Mouse (Mus musculus) G1E (cell line): ENCODE measurements around the gene Bbs9. TPM values are rescaled to one million over a fixed set of nuclear protein-coding genes. Genes with fewer than 3 reads are reported as not detected.

ENCODE experiments used
- ATAC-seq: 2 replicates; pipeline ENCODE4 v1.8.0; 2016; ENCODE audit warnings: mild to moderate bottlenecking; ENCODE audit not compliant: insufficient number of reproducible peaks, poor library complexity, low FRiP score, severe bottlenecking; ENCODE audit errors: extremely low read depth
- DNase-seq: peaks from one replicate; pipeline ENCODE4 v3.0.0; 2012; ENCODE audit warnings: low spot score
- H3K27me3 ChIP-seq: 2 replicates; pipeline ENCODE4 v1.6.1; 2012; ENCODE audit warnings: mild to moderate bottlenecking, low read length, inconsistent platforms; ENCODE audit not compliant: insufficient read depth
- H3K36me3 ChIP-seq: replicated peaks from 2 replicates; pipeline ENCODE3; 2012; ENCODE audit warnings: mild to moderate bottlenecking, inconsistent platforms
- H3K4me1 ChIP-seq: 2 replicates; pipeline ENCODE4 v1.6.1; 2012; ENCODE audit warnings: low read depth, low read length, inconsistent platforms, mixed read lengths; ENCODE audit not compliant: insufficient read depth
- H3K4me3 ChIP-seq: 2 replicates; pipeline ENCODE4 v1.5.1; 2012; ENCODE audit warnings: low read depth, mild to moderate bottlenecking, inconsistent platforms, low read length, moderate library complexity, mixed read lengths
- H3K9me3 ChIP-seq: replicated peaks from 2 replicates; pipeline ENCODE4 v1.6.1; 2012; ENCODE audit warnings: inconsistent platforms
- CTCF ChIP-seq: IDR thresholded peaks from 2 replicates; pipeline ENCODE4 v1.5.1; 2012; ENCODE audit warnings: low read depth, low read length, inconsistent platforms, mixed read lengths
- GATA1 ChIP-seq: IDR thresholded peaks from 2 replicates; pipeline ENCODE4 v1.6.1; 2012; ENCODE audit warnings: borderline replicate concordance, low read length, inconsistent platforms, mixed read lengths
- GATA2 ChIP-seq: IDR thresholded peaks from 2 replicates; pipeline ENCODE4 v1.6.1; 2012; ENCODE audit warnings: low read depth, low read length, inconsistent platforms, borderline replicate concordance
- POLR2AphosphoS5 ChIP-seq: IDR thresholded peaks from 2 replicates; pipeline ENCODE4 v1.6.1; 2012; ENCODE audit warnings: low read depth, low read length, inconsistent platforms; ENCODE audit not compliant: insufficient replicate concordance
- TAL1 ChIP-seq: conservative IDR thresholded peaks from 2 replicates; pipeline ENCODE4 v1.6.1; 2012; ENCODE audit warnings: low read depth, low read length, inconsistent platforms, mixed read lengths
- polyA plus RNA-seq: library from polyadenylated mRNA; stranded (reverse); fragments of >175 nt; gene quantifications from 2 replicates; pipeline ENCODE4 v1.2.3, GENCODE M21; 2012
- total RNA-seq, 2 experiments: library from RNA; stranded (forward) in 1 of 2; stranded (reverse) in 1 of 2; fragments of 200-1000 nt in 1 of 2; fragments of >200 nt in 1 of 2; fragmentation: Nextera tagmentation in 1 of 2; gene quantifications; 2 replicates each; pipeline ENCODE4 v1.2.3; 2014 to 2017

Bbs9 gene
- total and polyA plus RNA-seq, 3 experiments = 3.3 to 26.9 (median 18.4) TPM

GRCm38 (mm10) chr9:22541130-22541529 lies 65.6 kb downstream of the Bbs9 start:
- Histone ChIP-seq H3K9me3 (no peaks in the 10 kb centered on the region), H3K36me3 (peaks cover 2% of the 10 kb centered on the region), H3K27me3 (peaks cover 2% of the 10 kb centered on the region; the same call in 1 of the 2 replicates), H3K4me3 (no peak overlapping the region), H3K4me1 (0 out of 2 replicates have a peak, but pooled peaks cover 3% of the 10 kb centered on the region)
- no peak for TF ChIP-seq CTCF
- TF ChIP-seq GATA2 = no peak
- no peak for TF ChIP-seq TAL1
- no peak for TF ChIP-seq GATA1
- TF ChIP-seq POLR2AphosphoS5 = no peak
- no peak for ATAC-seq
- DNase-seq = no peak

GRCm38 (mm10) chr9:22543467-22543866 lies 68.0 kb downstream of the Bbs9 start:
- Histone ChIP-seq H3K4me3 (no peak overlapping the region), H3K9me3 (no peaks in the 10 kb centered on the region), H3K36me3 (no peaks in the 10 kb centered on the region), H3K4me1 (0 out of 2 replicates have a peak, but pooled peaks cover 3% of the 10 kb centered on the region), H3K27me3 (peaks cover 2% of the 10 kb centered on the region; the same call in 1 of the 2 replicates)
- DNase-seq = no peak
- TF ChIP-seq GATA2 (no peak), POLR2AphosphoS5 (no peak), CTCF (no peak), TAL1 (no peak), GATA1 (no peak)
- ATAC-seq = no peak

- 0 out of 2 replicates have a peak, but pooled peaks cover 3% of the 10 kb centered on the region for H3K4me1 ChIP-seq
- H3K36me3 ChIP-seq = no peaks in the 10 kb centered on the region
- DNase-seq (no peak), ATAC-seq (no peak)
- H3K27me3 ChIP-seq = peaks cover 2% of the 10 kb centered on the region; the same call in 1 of the 2 replicates
- H3K9me3 ChIP-seq = no peaks in the 10 kb centered on the region
- TF ChIP-seq GATA1 = no peak
- TF ChIP-seq POLR2AphosphoS5 = no peak
- no peak for TF ChIP-seq GATA2
- no peak for TF ChIP-seq CTCF
- H3K4me3 ChIP-seq = no peak overlapping the region
Observed at GRCm38 (mm10) chr9:22544349-22545341, 69.1 kb downstream of the Bbs9 start.

GRCm38 (mm10) chr9:22551273-22551672 lies 75.8 kb downstream of the Bbs9 start:
- no peak overlapping the region for H3K4me3 ChIP-seq
- no peaks in the 10 kb centered on the region for H3K9me3 ChIP-seq
- DNase-seq = no peak
- no peak for ATAC-seq
- TF ChIP-seq GATA1 (no peak), CTCF (no peak), POLR2AphosphoS5 (no peak), TAL1 (no peak), GATA2 (no peak)
- H3K27me3 ChIP-seq = no peaks in the 10 kb centered on the region
- H3K36me3 ChIP-seq = no peaks in the 10 kb centered on the region
- H3K4me1 ChIP-seq = no peaks in the 10 kb centered on the region

GRCm38 (mm10) chr9:22556076-22556475 lies 80.6 kb downstream of the Bbs9 start:
- Histone ChIP-seq H3K4me3 (no peak overlapping the region), H3K36me3 (no peaks in the 10 kb centered on the region), H3K4me1 (no peaks in the 10 kb centered on the region), H3K9me3 (no peaks in the 10 kb centered on the region), H3K27me3 (no peaks in the 10 kb centered on the region)
- ATAC-seq (no peak), DNase-seq (no peak)
- TF ChIP-seq CTCF (no peak), GATA1 (no peak), GATA2 (no peak), TAL1 (no peak), POLR2AphosphoS5 (no peak)

GRCm38 (mm10) chr9:22557467-22557866 lies 82.0 kb downstream of the Bbs9 start:
- Histone ChIP-seq H3K4me1 (no peaks in the 10 kb centered on the region), H3K4me3 (no peak overlapping the region), H3K27me3 (no peaks in the 10 kb centered on the region), H3K36me3 (no peaks in the 10 kb centered on the region), H3K9me3 (no peaks in the 10 kb centered on the region)
- TF ChIP-seq GATA1 (no peak), CTCF (peak; percentile 68), POLR2AphosphoS5 (no peak), TAL1 (no peak)
- DNase-seq (no peak), ATAC-seq (no peak)
